Mouse (Mus musculus) bone marrow, adult 2 months (tissue): ENCODE measurements at regions not wholly inside any gene's neighbourhood (a gene's known extent, or its start where the extent isn't known, plus 50 kb on each side); places are given as distances from the start of the nearest gene placed in this dataset.

ENCODE experiments used
- H3K27ac ChIP-seq: fragments of 200-500 bp; 2 replicates; pipeline ENCODE4 v1.5.1; 2012; ENCODE audit warnings: low read depth, mild to moderate bottlenecking, control low read depth, inconsistent platforms, low read length; ENCODE audit not compliant: control insufficient read depth, poor library complexity, insufficient read depth
- H3K4me1 ChIP-seq: fragments of 200-500 bp; 2 replicates; pipeline ENCODE4 v1.6.1; 2011; ENCODE audit warnings: low read length; ENCODE audit not compliant: control insufficient read depth, insufficient read depth
- H3K4me3 ChIP-seq: fragments of 200-500 bp; replicated peaks from 2 replicates; pipeline ENCODE3; 2011; ENCODE audit warnings: mild to moderate bottlenecking, low read depth, low read length, control low read depth; ENCODE audit not compliant: control insufficient read depth
- CTCF ChIP-seq: fragments of 200-500 bp; IDR thresholded peaks from 2 replicates; pipeline ENCODE4 v1.5.1; 2011; ENCODE audit warnings: low read length, control low read depth; ENCODE audit not compliant: control insufficient read depth, insufficient read depth
- POLR2A ChIP-seq: fragments of 200-500 bp; IDR thresholded peaks from 2 replicates; pipeline ENCODE4 v1.6.1; 2011; ENCODE audit warnings: low read depth, mild to moderate bottlenecking, control low read depth, low read length, borderline replicate concordance; ENCODE audit not compliant: control insufficient read depth
- WGBS: fragments of 180-500 bp; shearing (Covaris S2); methylation state at CpG from one replicate; pipeline ENCODE4 v1.1.7; 2018; 5-methylcytosine and 5-hydroxymethylcytosine counted together

DNA sequence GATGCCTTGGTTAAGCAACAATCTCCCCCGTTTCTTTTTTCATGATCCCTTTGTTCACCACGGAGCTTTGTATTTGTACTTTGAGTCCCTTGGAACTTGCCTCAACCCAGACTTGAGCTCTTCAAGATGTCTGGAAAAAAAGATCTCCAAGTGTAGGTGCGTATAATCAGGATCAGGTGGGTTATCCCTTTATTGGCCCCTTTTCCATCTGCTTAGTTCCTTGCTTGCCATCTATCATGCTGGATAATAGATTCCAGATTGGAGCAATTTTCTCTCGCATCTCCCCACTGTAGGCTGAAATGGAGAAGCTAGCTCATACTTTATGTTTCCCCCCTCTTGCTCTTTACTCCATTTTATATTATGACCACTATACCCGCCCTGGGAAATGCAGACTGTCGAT lies 474.5 kb upstream of the Rgma start:
- TF ChIP-seq CTCF (no peak), POLR2A (no peak)
- H3K4me3 ChIP-seq, result no peak overlapping the region
- H3K27ac ChIP-seq, result no peak overlapping the region
- WGBS, result 72% methylated on average over 6 of the region's 6 CpGs
- H3K4me1 ChIP-seq, result no peaks in the 10 kb centered on the region

DNA sequence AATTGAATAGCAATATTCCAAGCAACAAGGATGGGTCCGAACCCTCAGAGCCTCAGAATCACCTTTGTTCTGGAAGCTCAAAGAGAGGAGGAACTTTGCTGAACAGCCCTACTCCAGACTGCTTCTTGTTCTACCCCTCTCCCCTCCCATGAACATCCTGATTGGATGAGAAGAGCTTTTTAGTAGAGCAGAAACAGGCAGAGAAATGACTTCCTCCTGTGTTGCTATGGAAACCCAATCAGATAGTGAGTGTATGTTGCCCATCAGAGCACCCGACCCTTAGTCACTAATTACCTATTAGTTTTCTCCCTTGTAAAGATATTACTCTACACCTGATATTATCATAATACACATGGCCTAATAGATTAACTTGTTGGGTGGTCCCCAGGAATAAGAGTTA lies 469.4 kb upstream of the Rgma start:
- no peaks in the 10 kb centered on the region for H3K4me1 ChIP-seq
- H3K4me3 ChIP-seq, result no peak overlapping the region
- WGBS, result 53% methylated on average over 2 of the region's 2 CpGs
- H3K27ac ChIP-seq, result no peak overlapping the region
- no peak for TF ChIP-seq POLR2A
- no peak for TF ChIP-seq CTCF

DNA sequence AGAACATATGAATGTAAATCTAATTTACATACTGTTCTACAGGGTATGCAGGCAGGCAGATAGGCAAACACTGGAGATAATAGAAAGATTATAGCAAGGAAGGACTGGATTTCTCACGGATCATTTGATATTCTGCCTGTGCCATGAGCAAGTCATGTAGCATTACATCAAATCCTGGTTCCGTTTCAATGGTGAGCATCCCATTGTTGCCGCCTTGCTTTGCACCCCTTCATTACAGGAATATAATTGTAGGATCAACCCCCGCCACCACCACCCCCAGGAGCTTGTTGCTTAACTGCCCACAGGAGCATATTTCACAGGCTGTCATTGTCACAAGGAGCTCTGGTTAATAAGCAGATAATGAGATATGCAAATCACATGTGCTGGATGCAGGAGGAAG lies 468.8 kb upstream of the Rgma start:
- H3K4me1 ChIP-seq, result no peaks in the 10 kb centered on the region
- TF ChIP-seq CTCF (no peak), POLR2A (no peak)
- WGBS, result 72% methylated on average over 4 of the region's 4 CpGs
- H3K4me3 ChIP-seq, result no peak overlapping the region
- no peak overlapping the region for H3K27ac ChIP-seq

DNA sequence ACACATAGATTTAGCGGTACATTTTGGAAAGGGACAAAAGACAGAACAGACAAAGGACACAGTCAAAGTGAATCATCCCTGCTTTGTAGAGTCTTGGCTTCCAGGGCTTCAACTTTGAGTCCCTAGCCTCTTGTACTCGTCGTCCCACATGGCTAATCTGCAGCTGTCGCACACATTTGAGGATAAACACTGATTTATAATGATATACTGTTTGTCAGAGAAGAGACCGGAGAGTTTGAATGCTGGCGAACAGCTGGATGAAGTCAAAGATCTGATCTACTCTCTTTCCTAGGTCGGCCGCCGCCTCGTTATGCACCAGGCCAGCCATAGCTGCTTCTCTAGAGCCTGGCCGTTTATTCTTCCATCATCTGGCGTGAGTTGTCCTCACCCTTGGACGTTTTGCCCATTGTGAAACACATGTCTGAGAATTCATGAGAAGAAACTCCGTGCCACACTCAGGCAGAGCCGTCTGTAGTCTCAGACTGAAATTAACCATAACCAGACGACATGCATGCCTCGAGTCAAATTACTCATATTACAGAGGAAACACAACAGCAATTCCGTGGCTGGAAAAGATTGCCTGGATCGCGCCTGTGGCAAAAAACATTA lies 448.4 kb upstream of the Rgma start:
- Histone ChIP-seq H3K27ac (no peak overlapping the region), H3K4me1 (no peaks in the 10 kb centered on the region), H3K4me3 (no peak overlapping the region)
- TF ChIP-seq POLR2A, result no peak
- no peak for TF ChIP-seq CTCF
- WGBS, result 82% methylated on average over 20 of the region's 20 CpGs

DNA sequence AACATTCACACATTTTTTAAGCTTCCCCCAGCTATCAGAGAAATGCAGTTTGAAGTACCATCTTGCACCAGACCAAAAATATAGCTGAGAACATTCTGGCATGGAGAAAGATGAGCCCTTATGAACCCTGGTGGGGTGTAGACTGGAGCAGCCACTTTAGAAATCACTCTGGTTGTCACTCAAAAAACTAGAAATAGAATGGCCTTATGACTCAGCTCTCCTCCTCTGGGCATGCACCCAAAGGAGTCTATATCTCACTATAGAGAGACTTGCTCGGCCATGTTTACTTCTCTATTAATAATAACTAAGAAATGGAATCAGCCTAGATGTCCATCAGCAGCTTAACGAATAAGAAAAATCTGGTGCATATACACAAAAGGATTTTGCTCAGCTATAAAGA lies 436.5 kb upstream of the Rgma start:
- WGBS, result 68% methylated on average over 2 of the region's 2 CpGs
- Histone ChIP-seq H3K27ac (no peak overlapping the region), H3K4me3 (no peak overlapping the region), H3K4me1 (no peaks in the 10 kb centered on the region)
- TF ChIP-seq CTCF (no peak), POLR2A (no peak)

DNA sequence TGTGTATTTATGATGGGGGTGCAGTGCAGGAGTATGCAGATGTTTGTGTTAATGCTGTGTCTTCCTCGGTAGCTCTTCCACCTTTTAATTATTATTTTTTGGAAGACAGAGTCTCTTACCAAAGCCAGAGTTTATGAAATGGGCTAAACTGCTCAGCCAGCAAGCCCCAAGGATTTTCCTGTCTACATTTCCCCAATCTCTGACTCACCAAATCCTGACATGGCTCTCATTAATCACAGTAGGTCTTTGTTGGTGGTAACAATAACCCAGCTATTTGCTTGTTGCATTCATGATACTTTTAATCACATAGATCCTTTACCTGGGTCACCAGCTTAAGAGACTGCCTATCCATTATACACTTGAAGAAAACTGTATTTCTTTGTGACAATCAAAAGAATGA lies 427.8 kb upstream of the Rgma start:
- H3K27ac ChIP-seq, result no peak overlapping the region
- no peaks in the 10 kb centered on the region for H3K4me1 ChIP-seq
- TF ChIP-seq POLR2A (no peak), CTCF (no peak)
- H3K4me3 ChIP-seq, result no peak overlapping the region
- WGBS, result 63% methylated on average over 1 of the region's 1 CpGs

DNA sequence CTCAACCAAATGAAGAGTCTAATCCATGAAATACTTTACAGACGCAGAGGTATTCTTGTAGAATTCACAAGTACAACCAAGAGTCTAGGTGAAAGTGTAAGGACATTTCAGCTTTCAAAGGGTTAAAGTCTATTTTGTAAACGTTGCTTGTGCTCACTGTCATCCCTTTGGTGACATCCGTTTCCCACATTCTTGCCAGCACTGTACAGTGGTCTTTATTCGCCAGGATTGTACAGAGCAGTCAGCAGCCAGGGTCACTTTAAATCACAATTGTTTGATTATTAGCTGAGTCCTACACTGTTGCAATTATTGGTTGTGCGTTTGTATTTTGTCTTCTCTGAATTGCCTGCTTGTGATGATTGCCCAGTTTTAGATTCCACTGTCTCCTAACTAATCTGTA lies 427.3 kb upstream of the Rgma start:
- no peak for TF ChIP-seq CTCF
- TF ChIP-seq POLR2A, result no peak
- Histone ChIP-seq H3K4me1 (no peaks in the 10 kb centered on the region), H3K4me3 (no peak overlapping the region), H3K27ac (no peak overlapping the region)
- 64% methylated on average over 5 of the region's 5 CpGs for WGBS

DNA sequence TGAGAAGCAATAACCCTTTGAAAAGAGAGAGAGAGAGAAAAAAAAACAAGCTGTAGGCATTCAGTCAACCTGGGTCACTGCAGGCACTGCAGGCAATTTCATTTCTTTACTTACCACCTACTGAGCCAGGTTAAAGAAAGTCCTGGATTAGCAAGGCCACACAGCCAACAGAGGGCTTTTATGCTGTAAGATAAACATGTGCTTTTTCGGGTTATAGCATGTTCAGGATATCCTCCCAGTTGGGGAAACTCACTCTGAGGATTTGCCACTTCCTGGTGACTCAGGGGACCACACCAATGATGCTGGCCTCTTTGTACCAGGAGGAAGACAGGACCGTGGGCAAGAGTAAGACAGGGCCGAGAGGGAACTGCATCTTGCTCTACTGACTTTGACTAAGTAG lies 426.6 kb upstream of the Rgma start:
- WGBS, result 2% methylated on average over 3 of the region's 3 CpGs
- no peak for TF ChIP-seq POLR2A
- no peak for TF ChIP-seq CTCF
- H3K27ac ChIP-seq, result no peak overlapping the region
- no peak overlapping the region for H3K4me3 ChIP-seq
- H3K4me1 ChIP-seq, result no peaks in the 10 kb centered on the region

DNA sequence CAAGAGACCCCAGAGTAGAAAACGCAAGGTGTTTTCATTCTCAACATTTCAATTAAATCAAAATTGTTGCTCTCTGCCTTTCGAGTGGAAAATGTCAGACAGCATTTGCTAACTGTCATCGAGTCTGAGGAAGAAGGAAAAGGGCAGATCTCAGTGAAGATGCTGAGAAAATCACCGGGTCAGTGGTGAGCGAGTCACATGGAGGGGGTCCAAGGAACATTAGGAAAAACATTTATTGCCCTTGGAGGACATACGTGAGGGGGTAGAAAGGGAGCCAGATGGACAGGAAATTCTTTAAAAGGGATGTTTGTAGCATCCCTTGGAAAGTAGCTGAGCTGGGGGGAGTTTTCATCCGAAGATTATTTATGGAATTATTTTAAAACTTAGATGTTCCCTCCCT lies 425.4 kb upstream of the Rgma start:
- H3K27ac ChIP-seq, result no peak overlapping the region
- no peaks in the 10 kb centered on the region for H3K4me1 ChIP-seq
- WGBS, result 59% methylated on average over 7 of the region's 7 CpGs
- H3K4me3 ChIP-seq, result no peak overlapping the region
- no peak for TF ChIP-seq CTCF
- no peak for TF ChIP-seq POLR2A
